Mouse (Mus musculus): ENCODE data around the gene Gramd4.
A peak's percentile ranks its signal among the peaks of the same experiment; 100 is the strongest.

Gene Gramd4

DNA sequence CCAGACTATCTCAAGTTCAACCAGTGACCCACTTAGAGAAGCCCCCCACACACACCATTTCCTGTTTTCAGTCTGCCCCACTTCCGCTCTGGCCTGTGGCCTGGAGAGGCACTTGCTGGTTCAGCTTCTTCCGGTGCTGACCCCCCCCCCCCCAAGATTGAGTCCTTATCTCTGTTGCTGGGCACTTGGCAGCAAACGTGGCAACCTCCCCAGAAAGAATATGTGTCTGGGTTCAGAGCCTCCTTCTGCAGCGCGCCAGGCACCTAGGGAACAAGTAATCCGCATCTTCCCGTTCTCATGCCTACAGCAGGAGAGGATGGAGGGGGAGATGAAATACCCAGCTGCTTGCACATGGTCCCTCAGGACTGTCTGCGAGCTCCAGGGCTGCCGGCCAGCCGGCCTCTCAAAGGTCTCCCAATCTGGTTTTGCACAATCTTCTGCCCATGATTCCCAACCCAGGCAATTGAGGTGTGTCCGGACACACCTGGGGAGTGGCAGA, 124.5 kb downstream of the Gramd4 start:
- no peak for DNase-seq (ENCODE audit: low spot score in 2 of 2)

- peak; percentile 56 to 67 for DNase-seq (ENCODE audit: low spot score in 2 of 2)
Observed at GRCm38 (mm10) chr15:86182646-86183045, 125.2 kb downstream of the Gramd4 start.

- no peak for DNase-seq (ENCODE audit: low spot score in 2 of 2)
Observed at GRCm38 (mm10) chr15:86183484-86183883, 126.0 kb downstream of the Gramd4 start.

GRCm38 (mm10) chr15:86184071-86184470, 126.6 kb downstream of the Gramd4 start:
- no peak for DNase-seq (ENCODE audit: low spot score in 2 of 2)

GRCm38 (mm10) chr15:86184851-86185688, 127.6 kb downstream of the Gramd4 start:
- DNase-seq (ENCODE audit: low spot score in 2 of 2): no peak

DNA sequence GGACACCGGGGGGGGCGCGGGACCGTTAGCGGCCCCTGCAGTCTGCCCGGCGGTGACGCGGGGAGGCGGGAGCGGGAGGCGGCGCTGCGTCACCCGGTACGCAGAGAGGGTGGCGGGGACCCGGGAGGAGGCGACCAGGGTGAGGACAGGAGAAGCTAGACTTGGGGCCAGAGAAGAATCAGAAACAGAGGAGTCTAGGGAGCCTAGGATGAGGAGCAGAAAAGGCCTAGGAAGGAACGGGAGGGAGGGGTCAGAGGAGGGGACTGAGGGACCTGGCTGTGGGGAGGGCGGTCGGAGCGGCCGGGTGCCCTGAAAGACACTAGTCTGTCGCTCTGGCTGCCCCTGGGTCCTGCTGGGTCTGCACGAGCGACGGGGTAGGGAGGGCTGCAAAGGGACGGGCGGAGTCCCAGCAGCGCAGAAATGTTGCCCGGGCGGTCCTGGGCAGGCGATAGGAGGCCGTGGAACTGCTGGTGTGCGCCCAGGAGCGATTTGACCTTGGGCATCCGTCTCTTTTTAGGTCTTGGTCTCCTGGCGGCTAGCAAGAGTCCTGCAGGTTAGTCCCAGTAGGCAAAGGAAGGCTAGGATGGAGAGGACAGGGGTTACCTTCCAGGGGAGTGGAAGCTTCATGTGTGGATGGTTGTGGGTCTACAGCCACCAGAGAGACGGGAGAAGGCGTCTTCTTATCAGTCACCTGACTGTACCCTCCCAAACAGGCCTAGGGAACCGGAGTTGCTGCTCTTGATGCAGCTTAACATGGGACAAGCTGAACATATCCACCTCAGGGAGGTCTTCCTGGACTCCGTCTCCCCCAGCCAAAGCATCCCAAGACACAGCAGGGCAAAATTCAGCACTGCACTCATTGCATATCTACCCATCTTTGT, 128.4 kb downstream of the Gramd4 start, which contains the start of gene Cerk:
Gene Cerk, minus strand, starts transcription at position 453 of the 881 bp plus-strand sequence.
- peak; percentile 54 to 68 for DNase-seq (ENCODE audit: low spot score in 2 of 2)

DNA sequence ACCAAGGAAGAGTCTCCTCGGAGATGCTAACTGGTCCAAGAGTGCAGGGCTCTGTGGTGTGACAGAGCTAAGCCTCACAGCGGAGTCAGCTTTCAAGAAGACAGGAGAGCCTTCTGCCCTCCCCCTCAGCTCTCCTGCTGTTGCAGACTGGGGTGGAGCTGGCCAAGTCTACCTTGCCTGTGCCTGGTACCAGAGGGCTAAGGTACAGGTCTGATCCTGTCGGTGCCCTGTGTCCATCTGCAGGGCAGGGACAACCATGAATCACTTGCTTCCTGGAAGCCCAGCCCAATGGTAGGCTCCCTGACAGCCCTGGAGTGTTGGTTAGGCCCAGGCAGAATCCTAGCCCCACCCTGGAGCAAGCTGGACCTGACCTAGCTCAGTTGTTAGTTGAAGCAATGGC, 129.2 kb downstream of the Gramd4 start:
- no peak for DNase-seq (ENCODE audit: low spot score in 2 of 2)

Data from spleen, postnatal 14 days (tissue).